Mouse (Mus musculus): ENCODE measurements at regions not wholly inside any gene's neighbourhood (a gene's known extent, or its start where the extent isn't known, plus 50 kb on each side); places are given as distances from the start of the nearest gene placed in this dataset.

DNA sequence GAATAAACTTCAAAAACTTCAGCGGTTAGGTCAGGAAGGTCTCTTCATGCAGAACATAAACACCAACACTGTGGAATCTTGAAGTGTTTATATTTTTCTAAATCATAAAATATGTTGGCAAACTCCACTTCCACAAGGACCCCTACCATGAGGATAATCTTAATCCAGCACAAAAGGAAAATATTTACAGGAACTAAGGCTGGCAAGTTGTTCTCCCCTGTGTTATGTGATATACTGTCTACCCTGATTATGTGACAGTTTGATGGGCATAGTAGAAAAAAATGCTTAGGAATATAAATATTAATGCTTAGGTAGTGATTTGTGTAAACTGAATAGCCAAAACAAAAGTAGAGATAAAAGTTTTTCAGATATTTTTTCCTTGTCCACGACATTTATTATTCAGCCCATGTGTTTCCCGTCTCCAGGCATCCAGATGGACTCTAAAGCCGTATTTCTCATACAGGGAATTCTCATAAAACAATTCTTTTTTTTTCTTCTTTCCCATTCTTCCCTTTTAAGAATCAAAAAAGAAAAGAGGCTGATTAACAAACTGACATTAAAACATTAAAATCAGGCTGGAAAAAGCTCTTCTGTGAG, 311.2 kb upstream of the Cdh11 start:
- no peak for ATAC-seq (ENCODE audit: extremely low read depth, insufficient number of reproducible peaks, low FRiP score, poor library complexity, severe bottlenecking)

DNA sequence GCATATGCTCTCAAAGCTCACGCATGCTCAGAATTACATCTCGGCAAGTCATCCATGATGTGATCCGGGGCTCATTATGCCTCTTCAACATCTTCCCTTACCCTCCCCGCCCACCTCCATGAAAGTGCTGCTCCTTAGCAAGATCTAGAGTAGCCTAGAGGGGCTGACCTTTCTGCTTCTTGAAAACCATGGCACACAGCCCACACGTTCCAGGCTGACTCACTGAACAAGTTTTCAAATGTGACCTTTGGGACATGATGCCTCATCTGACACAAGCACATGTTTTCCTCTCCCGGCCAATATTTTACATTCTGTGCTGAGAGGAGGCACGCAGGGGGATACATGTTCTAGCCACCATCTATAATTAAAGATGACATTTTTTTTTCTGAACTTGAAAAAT, 340.1 kb upstream of the Cdh11 start:
- ATAC-seq (ENCODE audit: extremely low read depth, insufficient number of reproducible peaks, low FRiP score, poor library complexity, severe bottlenecking) = no peak

DNA sequence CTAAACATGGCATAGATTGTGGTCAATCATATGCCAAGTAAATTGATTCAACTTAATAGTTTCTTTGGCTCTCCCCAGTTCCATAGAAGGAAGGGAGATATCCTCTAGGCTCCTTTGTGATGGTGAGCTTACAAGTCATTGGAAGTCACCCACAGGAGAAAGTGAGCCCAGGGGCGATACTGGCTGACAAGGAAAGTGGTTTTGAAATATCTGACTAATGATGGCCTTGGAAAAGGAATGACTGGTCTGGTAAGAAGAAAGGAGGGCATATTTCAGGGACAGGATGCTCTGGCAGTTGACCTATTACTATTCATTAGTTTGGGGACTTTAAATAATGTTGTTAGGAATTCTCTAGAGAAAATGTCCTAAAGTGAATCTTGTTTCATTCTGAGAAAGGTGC, 352.7 kb upstream of the Cdh11 start:
- ATAC-seq (ENCODE audit: extremely low read depth, insufficient number of reproducible peaks, low FRiP score, poor library complexity, severe bottlenecking) = no peak

DNA sequence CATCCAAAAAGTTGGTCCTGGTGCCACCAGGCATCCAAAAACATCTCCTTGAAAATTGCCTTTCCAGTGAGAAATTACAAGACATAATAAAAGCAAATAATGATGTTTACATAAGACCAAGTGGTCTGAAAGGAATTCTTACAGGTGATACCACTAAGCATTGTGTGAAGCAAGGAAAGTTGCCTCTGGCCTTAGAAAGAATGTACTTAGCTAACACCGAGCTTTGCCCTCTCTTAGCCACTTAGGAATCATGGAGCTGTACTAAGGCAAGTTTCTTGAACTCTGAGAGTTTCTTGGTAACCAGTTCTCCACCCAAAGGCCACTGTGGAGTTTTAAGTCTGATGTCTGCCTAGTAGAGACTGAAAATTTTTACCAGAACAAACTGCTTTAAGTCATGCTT, 359.4 kb upstream of the Cdh11 start:
- ATAC-seq (ENCODE audit: extremely low read depth, insufficient number of reproducible peaks, low FRiP score, poor library complexity, severe bottlenecking) = no peak

DNA sequence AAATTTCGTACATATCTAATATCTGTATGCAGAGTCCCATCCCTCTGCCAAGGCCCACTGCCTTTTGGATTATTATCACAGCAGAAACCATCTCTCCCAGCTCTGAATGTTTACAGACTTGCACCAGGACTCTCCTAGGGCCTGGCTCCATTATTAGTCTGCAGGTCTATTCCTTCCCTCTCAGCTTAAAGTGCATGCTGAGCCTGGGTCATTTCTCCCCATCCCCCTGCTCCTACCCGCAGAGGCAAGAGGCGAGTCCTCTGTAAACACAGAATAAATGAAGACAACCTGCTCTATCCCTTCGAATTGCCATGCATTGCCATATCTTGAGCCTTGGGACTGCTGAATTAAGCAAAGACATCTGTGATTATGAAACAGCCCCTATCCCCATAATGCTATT, 362.6 kb upstream of the Cdh11 start:
- no peak for ATAC-seq (ENCODE audit: extremely low read depth, insufficient number of reproducible peaks, low FRiP score, poor library complexity, severe bottlenecking)

DNA sequence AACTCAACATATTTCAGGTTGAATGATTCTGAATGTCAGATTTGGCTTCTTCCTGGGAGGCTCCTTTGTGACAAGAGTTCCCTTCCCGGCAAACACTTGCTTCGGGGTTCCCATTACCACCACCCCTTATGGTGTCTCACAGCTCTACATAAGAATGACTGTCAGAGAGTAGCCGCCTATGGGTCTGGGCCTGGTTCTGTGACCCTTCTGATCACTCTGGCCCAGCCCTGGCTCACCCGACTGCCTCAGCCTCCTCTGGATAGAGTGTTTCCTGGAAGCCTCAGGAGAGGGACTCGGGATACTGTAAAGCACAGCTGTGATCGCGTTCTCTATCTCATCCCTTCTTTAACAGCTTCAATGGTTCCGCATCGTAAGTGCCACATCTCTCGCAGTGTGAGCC, 363.0 kb upstream of the Cdh11 start:
- ATAC-seq (ENCODE audit: extremely low read depth, insufficient number of reproducible peaks, low FRiP score, poor library complexity, severe bottlenecking) = no peak

DNA sequence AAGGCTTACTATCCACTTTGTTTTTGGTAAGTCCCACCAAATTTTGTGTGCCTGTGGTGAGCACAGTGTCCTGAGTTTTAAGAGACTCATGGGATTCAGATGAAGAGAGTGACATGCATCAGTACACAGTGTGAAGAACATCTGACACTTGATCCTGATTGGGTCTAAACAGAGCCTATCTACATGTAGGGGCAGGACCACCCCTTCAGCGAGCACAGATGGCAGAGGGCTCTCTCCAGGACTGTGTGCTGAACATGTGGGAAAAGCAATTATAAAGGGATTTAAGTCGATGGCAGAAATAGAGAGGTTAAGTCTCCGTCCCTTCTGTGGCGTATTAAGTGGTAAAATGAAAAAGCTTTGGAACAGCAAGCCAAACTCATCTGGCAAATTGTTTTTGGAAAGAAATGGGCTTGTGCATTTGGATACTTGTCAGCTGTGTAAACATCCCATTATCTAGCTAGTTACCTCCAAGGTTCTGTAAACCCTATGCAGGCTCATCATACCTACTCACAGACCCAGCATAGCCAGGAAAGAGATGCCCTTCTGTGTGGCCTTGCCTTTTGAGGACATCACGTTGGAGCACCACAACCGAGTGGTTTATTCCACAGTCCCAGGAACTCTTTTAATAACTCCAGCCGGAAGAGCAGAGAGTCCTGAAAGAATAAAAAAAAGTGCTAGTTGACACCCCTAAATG, 381.3 kb upstream of the Cdh11 start:
- no peak for ATAC-seq (ENCODE audit: extremely low read depth, insufficient number of reproducible peaks, low FRiP score, poor library complexity, severe bottlenecking)

DNA sequence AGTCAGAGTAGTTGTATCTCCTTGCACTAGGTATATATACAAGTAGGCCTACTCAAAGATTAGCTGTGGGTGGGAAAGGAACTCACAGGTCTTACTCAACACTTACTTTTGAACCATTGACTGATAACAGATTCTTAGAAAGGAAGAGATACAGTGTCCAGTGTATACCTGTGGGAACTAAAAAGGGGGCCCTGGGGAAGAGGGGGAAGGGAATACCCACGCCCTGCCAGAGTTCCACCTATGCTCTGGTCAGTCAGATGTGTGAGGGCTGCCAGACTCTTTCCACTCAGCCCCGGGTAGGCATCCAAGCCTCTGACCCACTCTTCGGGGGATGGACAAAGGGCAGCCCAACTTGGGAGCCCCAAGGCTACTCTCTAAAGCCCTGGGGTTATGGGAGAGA, 387.9 kb upstream of the Cdh11 start:
- ATAC-seq (ENCODE audit: extremely low read depth, insufficient number of reproducible peaks, low FRiP score, poor library complexity, severe bottlenecking) = no peak

DNA sequence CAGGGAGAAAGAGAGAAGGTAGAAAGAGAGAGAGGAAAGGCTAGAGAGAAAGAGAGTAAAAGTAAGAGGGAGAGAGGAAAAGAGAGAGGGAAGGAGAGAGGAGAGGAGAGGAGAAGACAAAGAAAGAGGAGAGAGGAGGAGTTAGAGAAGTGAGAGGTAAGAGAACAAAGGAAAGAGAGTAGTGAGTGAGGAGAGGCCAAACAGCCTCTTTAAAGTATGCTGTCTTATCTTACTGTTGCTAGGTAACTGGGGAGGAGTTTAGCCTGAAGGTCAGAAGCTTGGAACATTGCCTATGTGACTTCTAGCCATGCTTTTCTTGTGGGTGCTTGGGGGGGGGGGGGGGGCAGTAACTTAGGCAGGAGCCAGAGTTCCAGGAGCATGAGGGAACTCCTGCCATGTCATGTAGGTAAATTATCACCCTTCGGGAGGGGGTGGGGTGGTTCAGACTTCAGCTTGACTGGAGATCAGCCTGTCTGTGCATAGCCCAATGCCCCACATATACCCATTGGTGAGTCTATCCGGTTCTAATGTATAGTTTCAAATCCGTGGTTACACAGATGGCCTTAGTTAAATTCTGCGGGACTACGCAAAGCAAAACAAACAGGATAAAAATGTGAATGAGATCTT, 388.5 kb upstream of the Cdh11 start:
- no peak for ATAC-seq (ENCODE audit: extremely low read depth, insufficient number of reproducible peaks, low FRiP score, poor library complexity, severe bottlenecking)

DNA sequence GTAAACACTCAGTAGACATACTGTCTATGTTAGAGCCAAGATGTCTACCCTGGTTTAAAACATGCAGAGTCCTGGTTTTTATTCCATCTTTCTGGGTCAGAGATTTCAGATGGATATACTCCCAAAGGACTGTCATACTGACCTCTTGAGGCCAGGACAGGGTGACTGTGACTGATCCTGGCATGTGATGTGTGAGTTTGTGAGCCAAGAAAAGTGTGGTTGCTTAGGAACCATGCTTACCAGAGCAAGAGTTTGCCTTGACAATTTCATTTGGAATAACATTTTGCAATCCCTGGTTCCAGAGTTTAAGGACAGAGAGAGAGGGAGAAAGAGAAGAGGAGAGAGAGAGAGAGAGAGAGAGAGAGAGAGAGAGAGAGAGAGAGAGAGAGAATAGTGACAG, 395.2 kb upstream of the Cdh11 start:
- no peak for ATAC-seq (ENCODE audit: extremely low read depth, insufficient number of reproducible peaks, low FRiP score, poor library complexity, severe bottlenecking)

DNA sequence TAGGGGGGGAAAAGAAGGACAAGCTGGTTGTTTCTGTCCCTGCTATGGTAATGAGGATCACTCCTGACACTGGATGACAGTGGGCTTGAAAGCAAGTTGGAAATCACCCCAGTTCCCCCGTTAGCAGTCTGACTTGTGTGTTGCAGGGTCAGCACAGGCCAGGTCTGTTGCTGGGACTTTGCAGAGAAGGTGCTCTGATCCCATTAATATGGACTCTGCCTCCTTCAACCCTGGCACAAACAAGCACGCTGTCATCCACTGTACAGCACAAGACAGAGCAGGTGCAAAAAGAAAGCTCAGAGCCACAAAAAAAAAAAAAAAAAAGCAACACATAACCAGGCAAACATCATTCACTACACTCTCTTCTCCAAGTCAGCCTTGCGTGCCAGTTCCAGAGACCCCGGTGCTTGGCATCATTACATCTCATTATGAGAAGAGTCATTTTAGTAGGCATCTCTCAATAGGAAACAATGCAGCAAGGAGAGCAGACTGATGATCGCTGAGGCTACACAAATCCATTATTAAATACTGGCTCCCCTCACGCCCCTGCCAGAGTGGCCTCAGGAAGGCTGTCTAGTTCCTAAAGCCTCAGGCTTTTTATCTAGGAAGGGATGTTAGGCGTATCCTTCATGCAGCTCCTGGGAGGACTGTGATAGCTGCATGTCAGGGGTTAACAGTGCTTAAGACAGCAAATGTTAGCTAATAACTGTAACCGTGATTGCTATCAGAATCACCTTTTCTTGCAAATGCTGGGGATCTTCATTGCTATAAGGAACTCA, 403.5 kb upstream of the Cdh11 start:
- ATAC-seq (ENCODE audit: extremely low read depth, insufficient number of reproducible peaks, low FRiP score, poor library complexity, severe bottlenecking) = no peak

DNA sequence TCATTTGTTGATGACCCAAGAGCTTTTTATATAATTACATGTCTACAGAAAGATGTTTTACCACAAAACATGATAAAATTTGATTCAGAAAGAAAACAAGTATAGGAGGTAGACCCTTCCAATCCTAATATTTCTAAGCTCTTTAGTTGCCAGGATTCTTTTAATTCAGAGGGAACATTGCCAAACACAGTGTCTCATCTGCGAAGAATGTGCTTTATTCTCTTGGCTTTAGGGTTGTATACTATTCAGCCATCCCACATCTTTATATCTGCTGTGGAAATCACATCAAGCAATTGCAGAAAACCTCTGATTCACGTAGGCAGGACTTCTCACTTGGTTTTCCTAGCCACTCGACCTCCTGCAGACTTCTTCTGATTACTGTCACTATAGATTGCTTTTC, 412.8 kb upstream of the Cdh11 start:
- no peak for ATAC-seq (ENCODE audit: extremely low read depth, insufficient number of reproducible peaks, low FRiP score, poor library complexity, severe bottlenecking)

DNA sequence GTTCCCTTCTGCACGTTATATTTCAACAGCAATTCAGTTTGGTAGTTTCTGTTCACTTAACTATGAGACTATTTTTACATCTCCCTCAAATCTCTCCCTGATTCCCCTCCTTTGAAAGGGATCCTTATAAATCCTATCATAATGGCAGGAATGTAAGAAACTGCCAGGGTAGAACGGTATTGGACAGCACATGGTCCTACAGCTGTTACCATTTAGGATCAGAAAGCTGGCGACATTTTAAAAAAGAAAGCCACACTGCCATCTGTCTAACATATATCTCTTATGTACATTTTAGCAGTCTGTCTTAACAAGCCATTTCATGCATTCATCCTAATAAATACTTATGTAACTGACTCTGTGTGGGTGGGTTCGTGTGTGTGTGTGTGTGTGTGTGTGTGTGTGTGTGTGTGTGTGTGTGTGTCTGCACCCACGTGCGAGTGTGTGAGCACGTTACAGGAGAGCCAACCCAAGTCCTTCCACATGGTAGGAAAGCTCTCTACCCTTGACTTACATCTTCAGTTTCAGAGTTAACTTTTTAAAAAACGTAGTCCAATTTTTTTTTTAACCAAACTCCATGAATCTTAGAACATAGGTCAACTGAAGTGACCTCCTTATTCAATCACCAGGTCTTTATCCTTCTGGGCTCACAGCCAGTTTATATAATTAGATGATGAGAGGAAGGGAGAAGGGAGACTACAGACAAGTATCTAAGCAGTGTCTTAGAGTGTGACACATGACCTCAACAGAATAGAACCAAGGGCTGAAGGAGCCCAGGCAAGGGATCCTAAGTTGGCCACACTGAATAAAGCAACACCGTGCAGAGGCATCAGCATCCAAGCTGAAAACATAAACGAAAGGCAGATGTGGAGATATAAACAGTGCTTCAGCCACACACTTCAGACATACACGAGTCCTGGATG, 414.5 kb upstream of the Cdh11 start:
- ATAC-seq (ENCODE audit: extremely low read depth, insufficient number of reproducible peaks, low FRiP score, poor library complexity, severe bottlenecking) = no peak

DNA sequence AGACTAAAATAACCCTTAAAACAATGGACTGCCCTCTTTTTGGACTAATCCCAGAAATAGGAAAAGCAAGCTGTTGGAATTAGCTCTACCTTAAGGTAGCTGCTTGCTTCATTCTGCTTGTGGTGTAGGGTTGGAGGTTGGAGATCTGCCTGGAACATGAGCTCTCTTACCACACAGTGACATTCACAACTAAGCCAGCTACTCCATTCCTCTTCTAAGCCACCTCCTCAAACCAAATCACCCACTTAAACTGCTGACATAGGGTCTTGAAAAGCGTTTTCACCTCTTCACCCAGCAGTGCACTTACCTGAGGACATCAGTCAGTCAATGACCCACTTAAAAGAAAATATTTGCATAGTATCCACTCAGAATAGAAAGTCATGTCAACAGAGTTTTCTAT, 418.3 kb upstream of the Cdh11 start:
- ATAC-seq (ENCODE audit: extremely low read depth, insufficient number of reproducible peaks, low FRiP score, poor library complexity, severe bottlenecking) = no peak

DNA sequence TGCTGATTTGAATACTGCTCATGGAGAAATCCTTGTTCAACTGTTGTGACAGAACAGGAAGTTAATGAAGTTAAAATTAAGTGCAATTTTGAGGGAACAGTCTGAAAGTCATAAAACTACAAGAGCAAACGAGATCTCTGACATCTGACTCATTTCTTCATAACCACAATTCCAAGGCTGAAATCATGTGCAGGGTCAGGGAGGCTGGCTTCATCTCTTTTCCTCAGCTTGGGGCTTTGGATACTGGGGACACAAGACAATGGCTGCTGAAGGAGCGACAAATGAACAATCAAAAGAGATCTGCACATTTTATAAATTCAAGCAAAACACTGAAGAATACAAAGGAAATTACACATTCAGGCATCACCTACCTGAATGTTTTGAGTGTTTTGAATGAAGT, 429.2 kb upstream of the Cdh11 start:
- ATAC-seq (ENCODE audit: extremely low read depth, insufficient number of reproducible peaks, low FRiP score, poor library complexity, severe bottlenecking) = no peak

DNA sequence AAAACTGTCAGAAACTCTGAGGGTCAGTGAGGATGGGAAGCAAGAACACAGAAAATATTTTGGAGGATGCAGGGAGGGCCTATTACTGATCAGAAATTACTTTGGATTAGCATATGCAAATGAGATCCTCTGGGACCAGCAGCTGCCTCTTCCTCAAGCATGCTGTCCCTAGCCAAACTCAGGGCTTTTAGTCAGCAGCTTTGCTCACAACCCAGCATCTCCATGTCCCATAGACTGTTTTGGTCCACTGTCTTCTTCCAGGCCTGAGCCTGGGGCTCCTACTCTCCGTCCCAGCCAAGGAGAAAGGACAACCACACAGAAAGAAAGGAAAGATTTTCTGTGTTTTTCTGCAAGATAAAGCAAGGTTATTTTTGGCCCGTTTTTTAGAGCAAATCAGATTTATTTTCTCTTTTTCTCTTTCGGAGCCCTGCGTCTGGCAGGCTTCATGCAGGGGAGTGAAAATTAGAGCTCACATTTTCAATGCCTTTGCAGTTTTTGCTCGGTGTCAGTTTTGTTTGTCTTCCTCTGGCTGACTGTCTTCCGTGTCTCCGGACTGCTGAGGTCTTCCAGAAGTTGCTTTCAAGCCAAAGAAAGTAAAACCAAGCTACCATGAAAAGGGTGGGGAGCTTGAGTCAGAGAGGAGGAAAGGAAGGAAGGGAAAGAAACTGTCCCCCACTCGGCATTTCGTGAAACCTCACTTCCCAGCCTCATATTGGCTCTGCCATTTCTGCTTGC, 445.5 kb upstream of the Cdh11 start:
- no peak for ATAC-seq (ENCODE audit: extremely low read depth, insufficient number of reproducible peaks, low FRiP score, poor library complexity, severe bottlenecking)

DNA sequence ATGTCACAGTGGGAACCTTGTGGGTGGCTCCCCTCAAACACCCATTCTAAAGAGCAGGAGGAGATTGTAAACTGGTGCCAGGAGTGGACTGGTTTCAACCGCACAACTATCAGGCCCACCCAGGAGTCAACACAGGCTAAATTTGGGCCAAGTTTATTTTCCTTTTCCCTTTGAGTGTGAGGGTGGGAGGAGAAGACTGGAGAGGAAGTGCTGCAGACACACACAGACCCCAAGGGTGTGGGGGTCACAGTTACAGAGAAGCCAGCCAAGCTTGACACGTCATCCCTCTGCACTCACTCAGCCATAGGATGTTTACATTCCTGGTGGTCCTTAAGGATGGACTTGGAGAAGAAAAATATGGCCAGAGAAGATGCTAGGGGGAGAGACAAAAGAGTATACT, 448.9 kb upstream of the Cdh11 start:
- ATAC-seq (ENCODE audit: extremely low read depth, insufficient number of reproducible peaks, low FRiP score, poor library complexity, severe bottlenecking) = no peak

DNA sequence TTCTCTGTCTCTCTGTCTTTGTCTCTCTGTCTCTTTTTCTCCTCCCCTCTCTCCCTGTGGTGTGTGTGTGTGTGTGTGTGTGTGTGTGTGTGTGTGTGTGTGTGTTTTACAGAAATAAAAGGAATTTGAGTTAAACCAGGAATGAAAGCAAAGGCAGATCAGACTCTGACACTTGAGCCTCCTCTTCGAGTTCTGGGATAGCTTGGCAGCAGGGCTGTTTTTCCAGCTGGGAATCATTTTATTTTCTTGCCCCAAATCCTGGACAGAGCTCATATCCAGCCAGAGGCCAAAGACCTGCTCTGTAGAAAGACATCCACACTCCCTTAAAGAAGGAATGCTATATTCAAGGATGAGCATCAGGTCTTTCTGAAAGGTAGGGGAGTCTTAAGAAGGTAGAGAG, 450.2 kb upstream of the Cdh11 start:
- ATAC-seq (ENCODE audit: extremely low read depth, insufficient number of reproducible peaks, low FRiP score, poor library complexity, severe bottlenecking) = no peak
